Mouse (Mus musculus) cerebellum, adult 11-12 months (tissue): ENCODE data around the gene Naaa.
A peak's percentile ranks its signal among the peaks of the same experiment; 100 is the strongest.

Experiments
- DNase-seq: peaks from one replicate; pipeline ENCODE4 v3.0.0; 2022

Gene Naaa

GRCm38 (mm10) chr5:92262646-92263045, 15.3 kb downstream of the Naaa start:
- no peak for DNase-seq

- DNase-seq, result no peak
These were observed 21.8 kb downstream of the Naaa start, which contains the start of gene Ppef2 for GRCm38 (mm10) chr5:92256218-92256617. Gene Ppef2 (minus strand): TSS chr5:92256278.

- DNase-seq, result no peak
These were observed 23.5 kb downstream of the Naaa start for GRCm38 (mm10) chr5:92254476-92254875.

GRCm38 (mm10) chr5:92252797-92253343, 25.1 kb downstream of the Naaa start:
- no peak for DNase-seq

GRCm38 (mm10) chr5:92252031-92252430, 25.9 kb downstream of the Naaa start:
- DNase-seq, result no peak

GRCm38 (mm10) chr5:92248614-92249013, 29.4 kb downstream of the Naaa start:
- DNase-seq, result no peak

GRCm38 (mm10) chr5:92245483-92245882, 32.5 kb downstream of the Naaa start:
- DNase-seq, result no peak

GRCm38 (mm10) chr5:92244900-92245299, 33.1 kb downstream of the Naaa start:
- DNase-seq, result no peak

- no peak for DNase-seq
These were observed 37.2 kb downstream of the Naaa start for GRCm38 (mm10) chr5:92240769-92241168.

- DNase-seq, result peak; percentile 50
These were observed 38.4 kb downstream of the Naaa start for GRCm38 (mm10) chr5:92239333-92240232.

- DNase-seq, result no peak
These were observed 42.9 kb downstream of the Naaa start for GRCm38 (mm10) chr5:92234939-92235557.

- no peak for DNase-seq
These were observed 44.6 kb downstream of the Naaa start for GRCm38 (mm10) chr5:92233366-92233765.

- DNase-seq, result no peak
These were observed 46.1 kb downstream of the Naaa start for GRCm38 (mm10) chr5:92231836-92232235.

GRCm38 (mm10) chr5:92230306-92230705, 47.7 kb downstream of the Naaa start:
- no peak for DNase-seq

GRCm38 (mm10) chr5:92229514-92229913, 48.5 kb downstream of the Naaa start:
- DNase-seq, result no peak

- DNase-seq, result no peak
These were observed 49.2 kb downstream of the Naaa start for GRCm38 (mm10) chr5:92228776-92229175.

- DNase-seq, result no peak
These were observed 50.2 kb downstream of the Naaa start for GRCm38 (mm10) chr5:92227782-92228181.

GRCm38 (mm10) chr5:92220287-92220902, 57.6 kb downstream of the Naaa start:
- peak; percentile 12 for DNase-seq

GRCm38 (mm10) chr5:92219826-92220225, 58.1 kb downstream of the Naaa start:
- no peak for DNase-seq

GRCm38 (mm10) chr5:92218915-92219793, 58.8 kb downstream of the Naaa start:
- no peak for DNase-seq

GRCm38 (mm10) chr5:92215308-92215707, 62.7 kb downstream of the Naaa start, which contains the start of gene U90926:
Gene U90926 (minus strand): TSS chr5:92215408.
- no peak for DNase-seq

GRCm38 (mm10) chr5:92212231-92212630, 65.7 kb downstream of the Naaa start:
- DNase-seq, result no peak
